ENCODE assay signal across 18 mouse cellular contexts in the genomic region with DNA sequence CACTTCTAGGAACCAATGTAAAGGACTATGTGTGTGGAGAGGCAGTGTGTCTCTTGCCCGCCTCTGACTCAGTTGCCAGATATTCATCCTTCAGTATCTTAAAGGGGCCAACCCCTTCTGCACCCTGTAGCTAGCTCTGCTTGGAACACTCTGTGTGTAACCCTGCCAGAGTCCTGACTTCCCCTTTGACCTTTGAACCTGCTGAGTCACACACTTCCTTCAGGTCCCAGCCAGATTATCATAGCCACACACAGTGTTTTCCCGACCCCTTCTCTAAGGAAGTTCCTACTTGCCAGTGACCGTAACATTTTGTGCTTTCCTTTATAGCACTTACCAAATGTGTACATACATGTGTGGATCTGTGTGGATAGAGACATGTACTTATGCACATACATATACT.
DNase-seq lines count a peak whose midpoint lies in the region; ATAC-seq and TF ChIP-seq lines count a peak whose summit lies in the region.
"Had no signal": no experiment of that assay in that cellular context is flagged by ENCODE, and none has a peak within 500 bp of the region (broad histone marks: within the 10 kb centered on the region; RNA-seq: fewer than 3 reads in every experiment).

No protein-coding gene starts in this region.

- no peak for TF ChIP-seq POLR2A in MEL (IDR thresholded peaks at IDR 0.05; ENCODE audit: control insufficient read depth in 1 of 2, insufficient read depth in 1 of 2, low read depth in 1 of 2, low read length in 2 of 2, poor library complexity in 1 of 2)
- no peak for TF ChIP-seq POLR2A in thymus, adult 2 months (IDR thresholded peaks at IDR 0.05; ENCODE audit: control insufficient read depth, extremely low read depth, insufficient read depth, low read length, poor library complexity)

- no peak overlapping the region for H3K4me2 ChIP-seq in kidney, embryonic 16.5 days (replicated peaks; ENCODE audit: low read depth, low read length)
- H3K4me2 ChIP-seq: forebrain, embryonic 13.5 days; hindbrain, embryonic 15.5 days; limb, embryonic 12.5 days; lung, embryonic 15.5 days; midbrain, embryonic 13.5 days; stomach, embryonic 15.5 days had no signal

- H3K27me3 ChIP-seq in kidney, embryonic 16.5 days (ENCODE audit: insufficient read depth, low read length) = no peaks in the 10 kb centered on the region
- peaks cover 0 to 1% of the 10 kb centered on the region in 2 experiments; a peak in 1 of 4 replicates for H3K27me3 ChIP-seq in MEL (ENCODE audit: control insufficient read depth in 1 of 2, insufficient read depth in 2 of 2, low read length in 2 of 2)
- no peaks in the 10 kb centered on the region for H3K27me3 ChIP-seq in thymus, adult 2 months (ENCODE audit: control insufficient read depth, insufficient read depth, low read length)
- H3K27me3 ChIP-seq: forebrain, embryonic 13.5 days; hindbrain, embryonic 15.5 days; midbrain, embryonic 13.5 days; stomach, embryonic 15.5 days had no signal

- peaks cover 8% of the 10 kb centered on the region for H3K4me1 ChIP-seq in kidney, embryonic 16.5 days (ENCODE audit: insufficient read depth, low read length)
- H3K4me1 ChIP-seq in MEL (ENCODE audit: control insufficient read depth in 1 of 2, insufficient read depth in 2 of 2, low read length in 2 of 2) = peaks cover 0 to 3% of the 10 kb centered on the region in 2 experiments; a peak in 1 of 4 replicates
- H3K4me1 ChIP-seq in thymus, adult 2 months (replicated peaks; ENCODE audit: control insufficient read depth, insufficient read depth, low read length) = no peaks in the 10 kb centered on the region
- H3K4me1 ChIP-seq: stomach, embryonic 15.5 days had no signal

- WGBS in kidney, embryonic 16.5 days = 55% methylated on average over 3 of the region's 3 CpGs
- 31% methylated on average over 3 of the region's 3 CpGs for WGBS in large intestine, adult 2 months
- WGBS in thymus, adult 2 months = 72% methylated on average over 3 of the region's 3 CpGs

- ATAC-seq in kidney, embryonic 16.5 days (ENCODE audit: low FRiP score, low TSS enrichment) = no peak
- ATAC-seq: forebrain, embryonic 13.5 days; midbrain, embryonic 13.5 days had no signal

- DNase-seq in adrenal gland, adult 2 months = peak; percentile 57
- no peak for DNase-seq in adrenal gland, postnatal 25 days
- DNase-seq in kidney, adult 11 months = peak; percentile 71
- DNase-seq in MEL (ENCODE audit: low read depth, low spot score) = peak; percentile 20
- DNase-seq in large intestine, adult 2 months (ENCODE audit: low read depth, low spot score) = peak; percentile 36
- DNase-seq in spleen, postnatal 4 days (ENCODE audit: low spot score in 2 of 2) = no peak
- DNase-seq in thymus, adult 2 months = no peak
- DNase-seq: cerebellum, adult 18-20 months; gastrocnemius, adult 2 months; thymus, postnatal 4 days had no signal

- no peaks in the 10 kb centered on the region for H3K79me2 ChIP-seq in MEL (ENCODE audit: control insufficient read depth, insufficient read depth, low read length, poor library complexity)

- TF ChIP-seq CTCF in MEL (IDR thresholded peaks at IDR 0.05 in 2 of 3, conservative IDR thresholded peaks at IDR 0.05 in 1 of 3; ENCODE audit: control insufficient read depth in 1 of 3, insufficient read depth in 1 of 3, low read depth in 2 of 3, low read length in 3 of 3, poor library complexity in 1 of 3, severe bottlenecking in 1 of 3) = no peak
- no peak for TF ChIP-seq CTCF in thymus, adult 2 months (IDR thresholded peaks at IDR 0.05; ENCODE audit: borderline replicate concordance, control insufficient read depth, extremely low read depth, insufficient read depth, low read length, poor library complexity)

- no peak overlapping the region for H3K9ac ChIP-seq in kidney, embryonic 16.5 days (replicated peaks; ENCODE audit: low read length)
- H3K9ac ChIP-seq in MEL (ENCODE audit: control insufficient read depth, low read depth, low read length, poor library complexity, severe bottlenecking) = no peak overlapping the region
- H3K9ac ChIP-seq: forebrain, embryonic 13.5 days; hindbrain, embryonic 15.5 days; limb, embryonic 12.5 days; lung, embryonic 15.5 days; midbrain, embryonic 13.5 days; stomach, embryonic 15.5 days had no signal

- no peaks in the 10 kb centered on the region for H3K9me3 ChIP-seq in kidney, embryonic 16.5 days (ENCODE audit: low read length)
- no peaks in the 10 kb centered on the region for H3K9me3 ChIP-seq in MEL (replicated peaks; ENCODE audit: insufficient read depth, low read length)
- H3K9me3 ChIP-seq: forebrain, embryonic 13.5 days; hindbrain, embryonic 15.5 days; limb, embryonic 12.5 days; lung, embryonic 15.5 days; midbrain, embryonic 13.5 days; stomach, embryonic 15.5 days had no signal

- no peak for TF ChIP-seq RAD21 in MEL (IDR thresholded peaks at IDR 0.05; ENCODE audit: low read depth, low read length)

- no peak overlapping the region for H3K27ac ChIP-seq in kidney, embryonic 16.5 days (ENCODE audit: low read length)
- H3K27ac ChIP-seq in MEL (ENCODE audit: control insufficient read depth, low read depth, low read length) = no peak overlapping the region
- no peak overlapping the region for H3K27ac ChIP-seq in thymus, adult 2 months (ENCODE audit: control insufficient read depth, insufficient read depth, low read length)
- H3K27ac ChIP-seq: forebrain, embryonic 13.5 days; gastrocnemius, adult 2 months; hindbrain, embryonic 15.5 days; kidney, postnatal 0 days; limb, embryonic 12.5 days; lung, embryonic 15.5 days; midbrain, embryonic 13.5 days; stomach, embryonic 15.5 days had no signal

- TF ChIP-seq EP300 in MEL (IDR thresholded peaks at IDR 0.05; ENCODE audit: low read depth in 1 of 2, low read length in 2 of 2) = no peak

- no peaks in the 10 kb centered on the region for H3K36me3 ChIP-seq in kidney, embryonic 16.5 days (ENCODE audit: insufficient read depth, low read length)
- H3K36me3 ChIP-seq in MEL (ENCODE audit: control insufficient read depth in 1 of 2, insufficient read depth in 2 of 2, low read length in 2 of 2) = no peaks in the 10 kb centered on the region
- H3K36me3 ChIP-seq in thymus, adult 2 months (ENCODE audit: control insufficient read depth, insufficient read depth, low read length) = no peaks in the 10 kb centered on the region
- H3K36me3 ChIP-seq: hindbrain, embryonic 15.5 days; limb, embryonic 12.5 days; lung, embryonic 15.5 days; midbrain, embryonic 13.5 days; stomach, embryonic 15.5 days had no signal

- H3K4me3 ChIP-seq in kidney, embryonic 16.5 days (ENCODE audit: low read length) = no peak overlapping the region
- H3K4me3 ChIP-seq in MEL (ENCODE audit: control insufficient read depth in 1 of 2, insufficient read depth in 1 of 2, low read depth in 2 of 2, low read length in 2 of 2) = no peak overlapping the region
- no peak overlapping the region for H3K4me3 ChIP-seq in thymus, adult 2 months (ENCODE audit: control insufficient read depth, insufficient read depth, low read length)
- H3K4me3 ChIP-seq: forebrain, embryonic 13.5 days; gastrocnemius, adult 2 months; hindbrain, embryonic 15.5 days; limb, embryonic 12.5 days; lung, embryonic 15.5 days; midbrain, embryonic 13.5 days; stomach, embryonic 15.5 days had no signal

TF ChIP-seq in MEL, 35 proteins besides CTCF, POLR2A, EP300 and RAD21:
- TF ChIP-seq ZKSCAN1 (IDR thresholded peaks at IDR 0.05; ENCODE audit: low read depth, low read length) (no peak), MXI1 (IDR thresholded peaks at IDR 0.05; ENCODE audit: low read depth, low read length) (no peak), E2F4 (IDR thresholded peaks at IDR 0.05; ENCODE audit: borderline replicate concordance, low read depth, low read length) (no peak), MYC (IDR thresholded peaks at IDR 0.05; ENCODE audit: low read depth, low read length) (no peak), NELFE (IDR thresholded peaks at IDR 0.05; ENCODE audit: low read depth, low read length) (no peak), CHD2 (IDR thresholded peaks at IDR 0.05; ENCODE audit: low read length) (no peak), NRF1 (IDR thresholded peaks at IDR 0.05; ENCODE audit: insufficient read depth, low read depth, low read length, poor library complexity, severe bottlenecking) (no peak), HCFC1 (IDR thresholded peaks at IDR 0.05; ENCODE audit: low read depth, low read length) (no peak), ETS1 (IDR thresholded peaks at IDR 0.05; ENCODE audit: low read depth, low read length) (no peak), GABPA (IDR thresholded peaks at IDR 0.05; ENCODE audit: low read depth, low read length) (no peak), ELF1 (IDR thresholded peaks at IDR 0.05; ENCODE audit: low read depth, low read length) (no peak), RCOR1 (IDR thresholded peaks at IDR 0.05; ENCODE audit: low read depth, low read length) (no peak), CHD1 (IDR thresholded peaks at IDR 0.05; ENCODE audit: low read depth, low read length) (no peak)

Comparison
In these comparisons a context has a peak if more than half of its experiments do, and no peak if none do; other contexts are left out.
1. DNase-seq: peak in adrenal gland, adult 2 months (single experiment), kidney, adult 11 months (single experiment), MEL (single experiment) and large intestine, adult 2 months (single experiment); none in adrenal gland, postnatal 25 days (single experiment), spleen, postnatal 4 days (0 of 2) and thymus, adult 2 months (single experiment).